Mouse (Mus musculus): ENCODE data around the gene Boll. TPM values are rescaled to one million over a fixed set of nuclear protein-coding genes. Genes with fewer than 3 reads are reported as not detected.

The Boll gene
- polyA plus RNA-seq, 1 experiment from 2014 or later, result not detected

- H3K4me2 ChIP-seq, result peak within 1 kb of the TSS; percentile 100
- TF ChIP-seq CTCF (IDR thresholded peaks at IDR 0.05; ENCODE audit: low read depth), result no peak
- DNase-seq (peak; percentile 97), ATAC-seq (ENCODE audit: insufficient read depth) (peak; percentile 99)
- no peaks in the 10 kb centered on the region for H3K9me3 ChIP-seq (ENCODE audit: low read depth, low read length)
- peak within 1 kb of the TSS; percentile 62 for H3K9ac ChIP-seq
- H3K27ac ChIP-seq (ENCODE audit: low read depth), result peak within 1 kb of the TSS; percentile 63
- WGBS, result 2% methylated on average over 50 of the region's 51 CpGs
- H3K4me1 ChIP-seq (ENCODE audit: insufficient read depth), result no peaks in the 10 kb centered on the region
- peak within 1 kb of the TSS; percentile 60 for H3K4me3 ChIP-seq (ENCODE audit: low read depth, low read length)
- no peaks in the 10 kb centered on the region for H3K36me3 ChIP-seq (ENCODE audit: insufficient read depth)
- H3K27me3 ChIP-seq (ENCODE audit: insufficient read depth, low read length), result peaks cover 3% of the 10 kb centered on the region; the same call in 1 of the 2 replicates
Observed at GRCm38 (mm10) chr1:55405272-55406022, 42.2 kb upstream of the Boll start, which contains the start of gene Plcl1. TSS of gene Plcl1 (plus strand) at chr1:55405921.

GRCm38 (mm10) chr1:55404439-55404838, 41.2 kb upstream of the Boll start:
- peak; percentile 94 for DNase-seq
- no peaks in the 10 kb centered on the region for H3K4me1 ChIP-seq (ENCODE audit: insufficient read depth)
- ATAC-seq (ENCODE audit: insufficient read depth), result no peak
- TF ChIP-seq CTCF (IDR thresholded peaks at IDR 0.05; ENCODE audit: low read depth), result peak; percentile 80
- H3K9ac ChIP-seq, result no peak overlapping the region
- peaks cover 3% of the 10 kb centered on the region; the same call in 1 of the 2 replicates for H3K27me3 ChIP-seq (ENCODE audit: insufficient read depth, low read length)
- no peaks in the 10 kb centered on the region for H3K9me3 ChIP-seq (ENCODE audit: low read depth, low read length)
- H3K36me3 ChIP-seq (ENCODE audit: insufficient read depth), result no peaks in the 10 kb centered on the region
- no peak overlapping the region; the same call in 1 of the 2 replicates for H3K4me2 ChIP-seq
- WGBS, result 7% methylated on average over 3 of the region's 3 CpGs
- H3K27ac ChIP-seq (ENCODE audit: low read depth), result no peak overlapping the region
- no peak overlapping the region for H3K4me3 ChIP-seq (ENCODE audit: low read depth, low read length)

- Histone ChIP-seq H3K9ac (no peak overlapping the region), H3K27me3 (ENCODE audit: insufficient read depth, low read length) (peaks cover 3% of the 10 kb centered on the region; the same call in 1 of the 2 replicates), H3K4me3 (ENCODE audit: low read depth, low read length) (no peak overlapping the region), H3K36me3 (ENCODE audit: insufficient read depth) (no peaks in the 10 kb centered on the region), H3K4me2 (no peak overlapping the region), H3K4me1 (ENCODE audit: insufficient read depth) (no peaks in the 10 kb centered on the region), H3K9me3 (ENCODE audit: low read depth, low read length) (no peaks in the 10 kb centered on the region), H3K27ac (ENCODE audit: low read depth) (no peak overlapping the region)
- TF ChIP-seq CTCF (IDR thresholded peaks at IDR 0.05; ENCODE audit: low read depth), result no peak
- WGBS, result 28% methylated on average over 5 of the region's 5 CpGs
- no peak for DNase-seq
- ATAC-seq (ENCODE audit: insufficient read depth), result no peak
Observed at GRCm38 (mm10) chr1:55399891-55400290, 36.6 kb upstream of the Boll start.

- Histone ChIP-seq H3K9ac (no peak overlapping the region), H3K27me3 (ENCODE audit: insufficient read depth, low read length) (no peaks in the 10 kb centered on the region), H3K4me3 (ENCODE audit: low read depth, low read length) (no peak overlapping the region), H3K4me2 (no peak overlapping the region), H3K4me1 (ENCODE audit: insufficient read depth) (no peaks in the 10 kb centered on the region), H3K27ac (ENCODE audit: low read depth) (no peak overlapping the region), H3K36me3 (ENCODE audit: insufficient read depth) (no peaks in the 10 kb centered on the region), H3K9me3 (ENCODE audit: low read depth, low read length) (no peaks in the 10 kb centered on the region)
- peak; percentile 91 for DNase-seq
- WGBS, result 17% methylated on average over 9 of the region's 9 CpGs
- ATAC-seq (ENCODE audit: insufficient read depth), result peak; percentile 79
- TF ChIP-seq CTCF (IDR thresholded peaks at IDR 0.05; ENCODE audit: low read depth), result peak; percentile 92
Observed at GRCm38 (mm10) chr1:55383114-55383773, 20.0 kb upstream of the Boll start.

- TF ChIP-seq CTCF (IDR thresholded peaks at IDR 0.05; ENCODE audit: low read depth), result no peak
- DNase-seq (no peak), ATAC-seq (ENCODE audit: insufficient read depth) (no peak)
- H3K4me1 ChIP-seq (ENCODE audit: insufficient read depth), result no peaks in the 10 kb centered on the region
- no peaks in the 10 kb centered on the region for H3K36me3 ChIP-seq (ENCODE audit: insufficient read depth)
- no peak overlapping the region for H3K4me2 ChIP-seq
- H3K9ac ChIP-seq, result no peak overlapping the region
- WGBS, result 83% methylated on average over 2 of the region's 2 CpGs
- no peak overlapping the region for H3K4me3 ChIP-seq (ENCODE audit: low read depth, low read length)
- no peaks in the 10 kb centered on the region for H3K9me3 ChIP-seq (ENCODE audit: low read depth, low read length)
- no peak overlapping the region for H3K27ac ChIP-seq (ENCODE audit: low read depth)
- H3K27me3 ChIP-seq (ENCODE audit: insufficient read depth, low read length), result no peaks in the 10 kb centered on the region
Observed at GRCm38 (mm10) chr1:55380527-55380926, 17.3 kb upstream of the Boll start.

GRCm38 (mm10) chr1:55372626-55373025, 9.4 kb upstream of the Boll start:
- H3K9me3 ChIP-seq (ENCODE audit: low read depth, low read length), result no peaks in the 10 kb centered on the region
- no peak overlapping the region for H3K4me2 ChIP-seq
- H3K36me3 ChIP-seq (ENCODE audit: insufficient read depth), result no peaks in the 10 kb centered on the region
- no peak overlapping the region for H3K4me3 ChIP-seq (ENCODE audit: low read depth, low read length)
- ATAC-seq (ENCODE audit: insufficient read depth), result no peak
- H3K4me1 ChIP-seq (ENCODE audit: insufficient read depth), result no peaks in the 10 kb centered on the region
- no peak overlapping the region for H3K9ac ChIP-seq
- no peak for TF ChIP-seq CTCF (IDR thresholded peaks at IDR 0.05; ENCODE audit: low read depth)
- no peaks in the 10 kb centered on the region for H3K27me3 ChIP-seq (ENCODE audit: insufficient read depth, low read length)
- 84% methylated on average over 3 of the region's 3 CpGs for WGBS
- DNase-seq, result no peak
- H3K27ac ChIP-seq (ENCODE audit: low read depth), result no peak overlapping the region

GRCm38 (mm10) chr1:55363586-55363985, 317 bp upstream of the Boll start:
- H3K9me3 ChIP-seq (ENCODE audit: low read depth, low read length), result peaks cover 7% of the 10 kb centered on the region; the same call in 1 of the 2 replicates
- H3K4me3 ChIP-seq (ENCODE audit: low read depth, low read length), result peak overlapping the region; percentile 46
- TF ChIP-seq CTCF (IDR thresholded peaks at IDR 0.05; ENCODE audit: low read depth), result 0 out of 2 replicates have a peak, but pooled peaks have one; percentile 12
- no peak overlapping the region for H3K9ac ChIP-seq
- H3K4me2 ChIP-seq, result peak overlapping the region; percentile 63
- H3K4me1 ChIP-seq (ENCODE audit: insufficient read depth), result no peaks in the 10 kb centered on the region
- peak; percentile 62 for DNase-seq
- WGBS, result 2% methylated on average over 27 of the region's 27 CpGs
- peaks cover 25% of the 10 kb centered on the region for H3K27me3 ChIP-seq (ENCODE audit: insufficient read depth, low read length)
- no peaks in the 10 kb centered on the region for H3K36me3 ChIP-seq (ENCODE audit: insufficient read depth)
- no peak overlapping the region for H3K27ac ChIP-seq (ENCODE audit: low read depth)
- ATAC-seq (ENCODE audit: insufficient read depth), result peak; percentile 86

Data from lung, embryonic 14.5 days (tissue).